Mouse (Mus musculus) heart, postnatal 0 days (tissue): Measurements from ENCODE around the gene C130074G19Rik.

ENCODE experiments used
- CTCF ChIP-seq: IDR thresholded peaks from 2 replicates; pipeline ENCODE4 v1.5.1; 2016; ENCODE audit warnings: antibody characterized with exemption, control low read depth, low read depth
- EP300 ChIP-seq: IDR thresholded peaks from 2 replicates; pipeline ENCODE4 v1.6.1; 2016; ENCODE audit warnings: antibody characterized with exemption, low read depth

DNA sequence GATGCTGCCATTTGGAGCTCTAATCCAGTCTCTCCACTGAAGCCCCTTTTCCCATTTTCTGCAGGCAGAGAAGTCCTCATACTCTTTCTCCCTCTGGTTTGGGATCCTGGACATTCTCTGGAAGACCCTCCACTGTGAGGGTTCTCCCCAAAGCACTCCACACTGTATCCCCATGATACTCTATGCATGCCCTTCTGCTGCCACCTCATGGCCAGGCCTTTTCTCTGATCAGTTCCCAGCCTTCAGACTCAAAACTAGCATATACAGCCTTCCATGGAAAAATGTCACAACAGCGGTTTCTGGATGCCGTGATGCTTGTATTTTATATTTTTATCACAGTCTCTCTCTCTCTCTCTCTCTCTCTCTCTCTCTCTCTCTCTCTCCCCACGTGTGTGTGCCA lies 9.0 kb upstream of the C130074G19Rik start:
- TF ChIP-seq CTCF (peak; percentile 38), EP300 (no peak)
